Mouse (Mus musculus) fat pad, adult 2 months (tissue): ENCODE measurements around the gene Chrna1.

Experiments used
- DNase-seq: peaks from one replicate; pipeline ENCODE4 v3.0.0-alpha.2; 2011; ENCODE audit warnings: low read depth, low spot score; ENCODE audit errors: extremely low read depth

Chrna1 gene

GRCm38 (mm10) chr2:73580166-73580565 is at the start of gene Chrna1:
Chrna1 (minus strand) TSS chr2:73580338.
- DNase-seq = no peak

- DNase-seq = no peak
Observed at GRCm38 (mm10) chr2:73618486-73619052, 38.4 kb upstream of the Chrna1 start.

GRCm38 (mm10) chr2:73616434-73617057 is 36.4 kb upstream of the Chrna1 start:
- no peak for DNase-seq

GRCm38 (mm10) chr2:73615456-73615855 is 35.3 kb upstream of the Chrna1 start:
- DNase-seq = no peak

GRCm38 (mm10) chr2:73614303-73614702 is 34.2 kb upstream of the Chrna1 start:
- no peak for DNase-seq

- DNase-seq = no peak
Observed at GRCm38 (mm10) chr2:73612941-73613340, 32.8 kb upstream of the Chrna1 start.

GRCm38 (mm10) chr2:73612367-73612914 is 32.3 kb upstream of the Chrna1 start:
- DNase-seq = no peak

GRCm38 (mm10) chr2:73611798-73612197 is 31.7 kb upstream of the Chrna1 start:
- no peak for DNase-seq

- DNase-seq = no peak
Observed at GRCm38 (mm10) chr2:73609724-73610210, 29.6 kb upstream of the Chrna1 start.

GRCm38 (mm10) chr2:73609067-73609723 is 29.1 kb upstream of the Chrna1 start:
- DNase-seq = no peak

GRCm38 (mm10) chr2:73608391-73608790 is 28.3 kb upstream of the Chrna1 start:
- no peak for DNase-seq

- DNase-seq = no peak
Observed at GRCm38 (mm10) chr2:73607609-73608008, 27.5 kb upstream of the Chrna1 start.

- no peak for DNase-seq
Observed at GRCm38 (mm10) chr2:73607146-73607545, 27.0 kb upstream of the Chrna1 start.

- no peak for DNase-seq
Observed at GRCm38 (mm10) chr2:73606616-73607015, 26.5 kb upstream of the Chrna1 start.

- DNase-seq = no peak
Observed at GRCm38 (mm10) chr2:73605077-73605476, 24.9 kb upstream of the Chrna1 start.

- no peak for DNase-seq
Observed at GRCm38 (mm10) chr2:73604579-73604978, 24.4 kb upstream of the Chrna1 start.

- DNase-seq = no peak
Observed at GRCm38 (mm10) chr2:73600650-73601049, 20.5 kb upstream of the Chrna1 start.

- DNase-seq = no peak
Observed at GRCm38 (mm10) chr2:73597772-73598171, 17.6 kb upstream of the Chrna1 start.

- DNase-seq = no peak
Observed at GRCm38 (mm10) chr2:73596786-73597185, 16.6 kb upstream of the Chrna1 start.

- no peak for DNase-seq
Observed at GRCm38 (mm10) chr2:73596326-73596725, 16.2 kb upstream of the Chrna1 start.

- no peak for DNase-seq
Observed at GRCm38 (mm10) chr2:73593101-73593439, 12.9 kb upstream of the Chrna1 start.
